Mouse (Mus musculus) myocyte (in vitro differentiated cells): ENCODE results near the gene Smyd1.

ENCODE experiments used
- CEBPB ChIP-seq: IDR thresholded peaks from 2 replicates; pipeline ENCODE4 v1.6.1; 2011; ENCODE audit warnings: mild to moderate bottlenecking, moderate library complexity; ENCODE audit not compliant: poor library complexity, insufficient read depth, severe bottlenecking
- E2F4 ChIP-seq: IDR thresholded peaks from one replicate; pipeline ENCODE4 v1.6.1; 2011; ENCODE audit warnings: mild to moderate bottlenecking, control low read depth, moderate library complexity; ENCODE audit not compliant: insufficient read depth
- MAX ChIP-seq: IDR thresholded peaks from one replicate; pipeline ENCODE4 v1.6.1; 2011; ENCODE audit warnings: low read depth, mild to moderate bottlenecking, control low read depth
- MYOD1 ChIP-seq, 3 experiments: IDR thresholded peaks; one replicate each; pipeline ENCODE4 v1.6.1; 2011; ENCODE audit warnings: control low read depth in 2 of 3, low read depth in 2 of 3, mild to moderate bottlenecking in 2 of 3, moderate library complexity in 1 of 3; ENCODE audit not compliant: insufficient read length in 2 of 3, control insufficient read depth in 1 of 3
- MYOG ChIP-seq, 3 experiments: IDR thresholded peaks; one replicate each; pipeline ENCODE4 v1.6.1; 2011; ENCODE audit warnings: control low read depth in 2 of 3, low read depth in 2 of 3, mild to moderate bottlenecking in 2 of 3; ENCODE audit not compliant: insufficient read length in 2 of 3, control insufficient read depth in 1 of 3, insufficient read depth in 1 of 3
- POLR2A ChIP-seq: IDR thresholded peaks from one replicate; pipeline ENCODE4 v1.6.1; 2011; ENCODE audit warnings: low read depth, mild to moderate bottlenecking, control low read depth, moderate library complexity; ENCODE audit not compliant: insufficient read length
- POLR2AphosphoS2 ChIP-seq: IDR thresholded peaks from one replicate; pipeline ENCODE4 v1.6.1; 2011; ENCODE audit warnings: low read depth, control low read depth; ENCODE audit not compliant: insufficient read length
- REST ChIP-seq: IDR thresholded peaks from one replicate; pipeline ENCODE4 v1.6.1; 2011; ENCODE audit warnings: mild to moderate bottlenecking, control low read depth, moderate library complexity; ENCODE audit not compliant: insufficient read depth, insufficient read length
- SRF ChIP-seq: IDR thresholded peaks from one replicate; pipeline ENCODE4 v1.6.1; 2011; ENCODE audit warnings: low read depth; ENCODE audit not compliant: control insufficient read depth, insufficient read length
- TCF12 ChIP-seq: IDR thresholded peaks from one replicate; pipeline ENCODE4 v1.6.1; 2011; ENCODE audit warnings: mild to moderate bottlenecking, control low read depth; ENCODE audit not compliant: poor library complexity, insufficient read depth, severe bottlenecking
- TCF3 ChIP-seq: IDR thresholded peaks from one replicate; pipeline ENCODE4 v1.6.1; 2011; ENCODE audit warnings: low read depth, control low read depth; ENCODE audit not compliant: insufficient read length
- USF1 ChIP-seq: IDR thresholded peaks from one replicate; pipeline ENCODE4 v1.6.1; 2011; ENCODE audit warnings: low read depth, mild to moderate bottlenecking, control low read depth, moderate library complexity

DNA sequence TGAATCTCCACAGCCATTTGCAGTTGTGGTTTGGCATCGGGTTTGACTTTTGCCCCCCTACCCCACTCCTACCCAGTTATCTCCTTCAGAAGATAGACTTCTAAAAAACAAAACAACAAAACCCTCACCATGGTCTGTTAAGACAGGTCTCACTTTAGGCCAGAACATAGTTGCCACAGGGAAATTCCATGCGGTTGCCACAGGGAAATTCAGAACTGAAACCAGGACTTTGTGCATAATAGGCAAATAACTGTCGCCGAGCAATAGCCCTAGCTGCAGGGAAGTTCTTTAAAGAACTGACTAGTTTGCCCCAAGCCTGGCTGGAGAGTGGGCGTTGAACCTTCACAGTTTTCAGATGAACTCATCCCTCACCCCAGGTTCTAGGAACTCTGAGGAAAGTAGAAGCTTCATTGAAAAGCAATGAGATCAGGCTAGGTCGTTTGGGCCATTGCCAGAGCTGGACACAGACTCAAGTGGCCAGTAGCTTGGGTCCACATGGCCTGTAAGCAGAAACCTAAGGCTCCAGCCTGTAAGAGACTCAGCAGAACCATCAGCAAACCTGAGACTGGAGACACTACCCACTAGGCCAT is 128.8 kb downstream of the Smyd1 start:
- no peak for TF ChIP-seq POLR2A
- TF ChIP-seq TCF3, result no peak
- no peak for TF ChIP-seq POLR2AphosphoS2
- TF ChIP-seq E2F4, result no peak
- TF ChIP-seq USF1, result no peak
- TF ChIP-seq SRF, result no peak
- TF ChIP-seq MAX, result no peak
- TF ChIP-seq MYOG (IDR thresholded peaks at IDR 0.05; ENCODE audit: control insufficient read depth in 1 of 3, insufficient read depth in 1 of 3, insufficient read length in 2 of 3, low read depth in 2 of 3), result no peak
- no peak for TF ChIP-seq CEBPB
- TF ChIP-seq TCF12, result no peak
- no peak for TF ChIP-seq REST
- no peak for TF ChIP-seq MYOD1 (IDR thresholded peaks at IDR 0.05; ENCODE audit: control insufficient read depth in 1 of 3, insufficient read length in 2 of 3, low read depth in 2 of 3)
